Mouse (Mus musculus) embryo, embryonic 11 days (tissue): ENCODE data around the gene Rabepk.
"Not testable (repeated sequence)": the region's sequence is repeated elsewhere in the genome, so short reads cannot be mapped to it uniquely, and the experiment has no call there.

Source experiments
- DNase-seq: peaks from one replicate; pipeline ENCODE4 v3.0.0-alpha.2; 2015

Rabepk gene

DNA sequence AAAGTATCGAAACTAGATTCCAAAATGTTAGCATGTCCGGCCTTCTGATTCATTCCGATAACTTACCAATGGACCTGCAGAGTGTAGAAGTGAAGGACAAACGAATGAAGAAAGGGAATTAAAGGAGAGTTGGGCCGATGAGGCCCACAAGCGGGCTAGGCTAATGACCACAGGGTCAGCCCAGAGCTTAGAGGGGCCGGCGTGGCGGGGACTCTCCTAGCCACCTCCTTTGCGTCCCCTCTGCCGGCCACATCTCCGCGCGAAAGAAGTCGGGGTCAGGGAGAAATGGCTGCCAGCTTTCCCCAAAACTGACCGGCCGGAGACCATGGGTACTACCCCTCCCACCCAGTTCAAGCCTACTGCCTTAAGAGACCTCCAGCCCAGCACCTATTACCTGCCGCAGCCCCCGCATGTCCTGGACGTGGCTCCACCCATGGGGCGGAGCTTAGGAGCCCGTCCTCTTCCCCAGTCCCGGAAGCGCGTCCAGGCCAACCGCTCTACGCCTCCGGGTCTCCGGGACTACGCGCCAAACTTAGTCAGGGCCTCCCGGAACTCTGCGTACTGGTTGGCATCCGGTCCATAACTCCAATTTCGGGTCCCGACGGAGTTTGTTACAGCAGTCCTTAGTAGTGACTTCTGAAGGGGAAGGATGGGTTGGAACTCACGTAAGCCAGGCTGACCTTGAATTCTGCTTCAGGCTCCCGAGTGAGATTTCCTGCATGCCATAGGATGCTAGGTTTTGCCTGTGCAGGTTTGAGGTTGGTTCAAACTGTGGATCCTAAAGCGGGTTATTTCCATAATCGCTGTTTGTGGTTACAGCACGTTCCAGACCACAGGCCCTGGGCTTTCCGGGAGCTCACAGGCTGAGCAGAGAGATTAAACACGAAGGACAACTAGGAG lies at the start of gene Rabepk:
Rabepk (minus strand) TSS at position 556 of the 900 bp plus-strand sequence.
- peak; percentile 92 for DNase-seq

DNA sequence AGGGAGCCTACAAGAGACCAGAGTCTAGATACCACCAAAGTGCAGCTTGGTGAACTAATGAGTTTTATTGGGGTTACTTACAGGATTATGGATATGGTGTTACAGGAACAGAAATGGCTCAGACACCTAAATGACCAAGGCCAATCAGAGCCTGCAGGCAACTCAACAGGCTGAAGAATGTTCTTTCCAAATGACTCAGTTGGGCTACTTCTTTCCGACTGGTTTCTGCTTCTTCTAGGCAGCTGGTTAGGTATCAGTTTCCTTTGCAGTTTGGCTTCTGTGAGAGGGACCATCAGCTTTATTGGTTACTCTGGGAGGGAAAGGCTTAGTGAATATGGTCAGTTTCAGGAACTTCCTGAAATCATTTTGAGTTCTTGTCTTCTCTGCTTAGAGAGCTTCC lies 48.0 kb upstream of the Rabepk start:
- no peak for DNase-seq

GRCm38 (mm10) chr2:34843211-34843939 lies 43.7 kb upstream of the Rabepk start:
- no peak for DNase-seq

- no peak for DNase-seq
Observed at GRCm38 (mm10) chr2:34841706-34842105, 42.0 kb upstream of the Rabepk start.

- not testable (repeated sequence) for DNase-seq
Observed at GRCm38 (mm10) chr2:34840143-34840542, 40.4 kb upstream of the Rabepk start.

- DNase-seq = no peak
Observed at GRCm38 (mm10) chr2:34835669-34836068, 36.0 kb upstream of the Rabepk start.

DNA sequence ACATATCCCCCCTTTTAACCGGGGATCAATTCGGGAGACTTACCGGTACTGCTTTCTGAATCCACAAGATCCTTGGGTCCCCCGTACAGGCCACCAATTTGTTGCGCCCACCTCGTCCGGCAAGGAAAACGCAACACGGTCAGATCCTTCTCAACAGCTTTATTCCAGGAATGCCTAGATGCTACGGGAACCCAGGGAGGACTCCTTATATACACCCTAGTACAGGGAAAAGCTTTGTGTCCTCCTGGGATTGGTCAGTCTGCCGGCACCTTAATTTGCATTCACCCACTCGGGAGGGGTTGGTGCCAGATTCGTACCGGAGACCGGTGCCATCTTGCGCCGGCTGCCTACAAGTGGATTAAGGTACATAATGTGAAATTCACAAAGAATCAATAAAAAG lies 33.9 kb upstream of the Rabepk start:
- DNase-seq = no peak

DNA sequence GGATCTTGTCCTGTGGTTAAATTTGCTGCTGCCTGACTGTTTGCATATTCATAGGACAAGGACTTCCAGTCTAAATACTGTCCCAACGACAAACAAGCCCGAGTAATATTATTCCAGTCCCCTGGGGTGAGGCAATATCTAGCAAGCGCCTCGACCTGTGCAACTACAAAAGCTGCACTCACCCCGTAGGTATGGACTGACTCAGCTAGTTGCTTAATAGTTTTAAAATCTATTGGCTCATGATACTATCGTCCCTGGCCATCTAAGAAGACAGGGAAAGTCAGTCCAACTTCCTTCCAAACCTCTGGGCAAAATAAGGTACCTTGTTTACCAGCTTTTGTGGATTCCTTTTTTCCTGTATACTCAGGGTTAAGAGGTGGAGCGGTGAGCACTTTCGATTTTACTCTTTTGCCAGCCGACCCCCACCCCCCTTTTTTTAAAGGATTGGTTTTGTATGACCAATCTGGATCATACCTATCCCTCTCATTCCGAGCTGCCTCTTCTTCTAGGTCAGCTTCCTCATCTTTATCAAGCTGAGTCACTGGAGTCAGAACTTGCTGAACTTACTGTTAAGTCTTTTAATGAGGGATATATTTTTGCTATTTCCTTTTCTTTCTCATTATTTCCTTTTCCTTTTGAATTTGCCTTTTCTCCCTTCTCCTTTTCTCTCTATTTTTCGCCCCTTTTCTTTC lies 33.2 kb upstream of the Rabepk start, which contains the start of gene Gm34653:
Gm34653 (plus strand) TSS at position 242 of the 692 bp plus-strand sequence.
- not testable (repeated sequence) for DNase-seq

GRCm38 (mm10) chr2:34830066-34830465 lies 30.4 kb upstream of the Rabepk start:
- DNase-seq = not testable (repeated sequence)

DNA sequence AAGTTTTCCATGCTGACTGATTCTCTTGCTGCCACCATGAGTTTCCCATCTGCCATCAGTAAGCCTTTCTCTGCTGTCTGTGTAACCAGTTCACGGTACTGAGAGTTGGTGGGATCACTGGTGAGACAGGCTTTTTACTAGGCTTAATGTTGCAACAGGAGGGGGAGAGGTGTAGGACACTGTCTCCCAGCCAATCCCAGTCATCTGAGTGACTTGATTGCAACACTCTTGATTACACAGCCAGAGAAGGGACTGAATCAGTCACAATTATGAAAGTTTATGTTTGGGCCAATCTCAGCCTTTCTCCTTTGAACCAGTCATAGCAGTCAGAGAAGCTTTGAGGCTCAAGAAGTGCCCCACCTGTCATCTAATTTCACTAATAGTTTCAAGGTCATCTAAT lies 28.3 kb upstream of the Rabepk start:
- DNase-seq = no peak

- DNase-seq = no peak
Observed at GRCm38 (mm10) chr2:34827591-34827990, 27.9 kb upstream of the Rabepk start.

GRCm38 (mm10) chr2:34826460-34827231 lies 26.9 kb upstream of the Rabepk start:
- DNase-seq = peak; percentile 26

- peak; percentile 95 for DNase-seq
Observed at GRCm38 (mm10) chr2:34825827-34826459, 26.2 kb upstream of the Rabepk start, which contains the start of gene Fbxw2. Gene Fbxw2, minus strand, starts transcription at chr2:34826311.

GRCm38 (mm10) chr2:34818492-34818891 lies 18.8 kb upstream of the Rabepk start:
- no peak for DNase-seq

GRCm38 (mm10) chr2:34815893-34816292 lies 16.2 kb upstream of the Rabepk start:
- DNase-seq = not testable (repeated sequence)

GRCm38 (mm10) chr2:34812706-34813105 lies 13.0 kb upstream of the Rabepk start:
- no peak for DNase-seq

DNA sequence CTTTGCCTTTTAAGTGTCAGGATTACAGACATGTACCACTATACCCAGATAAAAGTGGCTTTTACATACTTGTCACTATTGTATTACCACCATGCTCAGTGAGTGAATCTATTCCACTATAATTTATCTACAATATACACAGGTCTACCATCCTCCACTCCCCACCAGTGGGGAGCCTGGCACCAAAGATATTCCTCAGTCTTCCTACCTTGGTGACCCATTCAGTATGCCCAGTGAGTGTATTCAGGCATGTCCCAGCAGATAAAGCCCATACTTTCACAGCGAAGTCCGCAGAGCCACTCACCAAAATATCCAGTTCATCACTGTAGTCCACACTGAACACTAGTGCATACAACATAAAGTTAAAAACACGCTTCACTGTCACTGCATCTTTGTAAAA lies 11.1 kb upstream of the Rabepk start:
- DNase-seq = no peak

DNA sequence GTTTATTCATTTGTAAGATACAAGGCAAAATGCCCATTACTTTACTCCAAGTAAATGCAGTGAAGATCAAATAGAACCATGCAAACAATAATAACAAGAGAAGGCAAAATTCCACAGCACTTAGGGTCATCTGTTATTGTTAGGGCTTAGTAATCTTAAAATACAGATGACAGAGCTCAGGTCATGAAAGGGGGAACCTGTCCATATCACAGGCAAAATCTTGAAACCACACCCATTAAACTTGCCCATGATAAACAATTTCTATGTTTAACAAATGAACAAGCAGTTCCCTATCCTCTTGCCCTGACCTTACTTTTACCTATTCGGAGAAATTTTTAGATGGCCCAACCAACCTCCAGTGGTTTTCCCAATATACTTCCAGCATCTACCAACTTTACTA lies 9.9 kb upstream of the Rabepk start:
- no peak for DNase-seq

DNA sequence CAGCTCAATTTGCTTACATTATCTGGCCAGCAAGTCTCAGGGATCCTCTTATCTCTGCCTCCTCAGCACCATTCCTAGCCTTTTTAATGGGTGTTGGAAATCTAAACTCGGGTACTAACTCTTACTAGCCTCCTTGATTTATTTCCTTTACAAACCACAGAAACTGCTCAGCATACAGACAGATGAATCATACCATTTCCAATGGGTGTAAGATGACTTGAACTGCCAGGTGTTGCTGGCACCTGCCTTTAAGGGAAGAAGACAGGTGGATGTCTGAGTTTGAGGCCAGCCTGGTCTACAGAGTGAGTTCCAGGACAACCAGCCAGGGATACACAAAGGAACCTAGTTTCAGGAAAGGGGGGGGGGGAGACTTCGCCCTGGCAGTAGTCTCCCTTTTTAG lies 8.3 kb upstream of the Rabepk start:
- DNase-seq = no peak

GRCm38 (mm10) chr2:34805364-34805950 lies 5.7 kb upstream of the Rabepk start:
- no peak for DNase-seq

GRCm38 (mm10) chr2:34804815-34805214 lies 5.1 kb upstream of the Rabepk start:
- DNase-seq = no peak
